In genomic region chrX:129656906-129657305, GRCm38 (mm10) we compare ENCODE assay signal across 11 mouse cellular contexts.
A peak's percentile ranks its signal among the peaks of the same experiment; 100 is the strongest.
DNase-seq lines count a peak whose midpoint lies in the region; ATAC-seq and TF ChIP-seq lines count a peak whose summit lies in the region.
"Had no signal": no experiment of that assay in that cellular context is flagged by ENCODE, and none has a peak within 500 bp of the region (broad histone marks: within the 10 kb centered on the region; RNA-seq: fewer than 3 reads in every experiment).

No protein-coding gene starts in this region.

- no peaks in the 10 kb centered on the region for H3K36me3 ChIP-seq in heart, embryonic 10.5 days
- H3K36me3 ChIP-seq in midbrain, embryonic 14.5 days (ENCODE audit: control insufficient read depth, insufficient read depth, low read length) = no peaks in the 10 kb centered on the region
- no peaks in the 10 kb centered on the region for H3K36me3 ChIP-seq in midbrain, embryonic 13.5 days
- H3K36me3 ChIP-seq in liver, postnatal 0 days (replicated peaks; ENCODE audit: insufficient read depth, low read length) = no peaks in the 10 kb centered on the region

- peak; percentile 13 to 18 for DNase-seq in heart, adult 18-20 months
- DNase-seq in heart, embryonic 10.5 days (ENCODE audit: low spot score) = no peak
- peak; percentile 3 for DNase-seq in midbrain, embryonic 14.5 days
- peak; percentile 58 to 86 for DNase-seq in cerebellum, adult 2 months
- DNase-seq in layer of hippocampus, adult 9-10 months (ENCODE audit: low spot score) = peak; percentile 12
- DNase-seq in liver, postnatal 0 days = no peak
- no peak for DNase-seq in thymus, postnatal 36 days
- DNase-seq: gastrocnemius, adult 2 months; thymus, postnatal 4 days had no signal

- no peak for TF ChIP-seq EP300 in liver, postnatal 0 days (IDR thresholded peaks at IDR 0.05; ENCODE audit: low read depth)

- H3K4me2 ChIP-seq in midbrain, embryonic 14.5 days (ENCODE audit: low read length) = no peak overlapping the region
- H3K4me2 ChIP-seq in midbrain, embryonic 13.5 days (replicated peaks) = no peak overlapping the region
- no peak overlapping the region for H3K4me2 ChIP-seq in liver, postnatal 0 days (ENCODE audit: low read depth, low read length)

- H3K9ac ChIP-seq in midbrain, embryonic 14.5 days (replicated peaks; ENCODE audit: low read length) = no peak overlapping the region
- H3K9ac ChIP-seq in midbrain, embryonic 13.5 days (replicated peaks) = no peak overlapping the region
- H3K9ac ChIP-seq in liver, postnatal 0 days (replicated peaks) = no peak overlapping the region

- H3K27me3 ChIP-seq in heart, embryonic 10.5 days (ENCODE audit: insufficient read depth, poor library complexity, severe bottlenecking) = no peaks in the 10 kb centered on the region
- H3K27me3 ChIP-seq in midbrain, embryonic 14.5 days (ENCODE audit: control insufficient read depth, insufficient read depth, low read length) = no peaks in the 10 kb centered on the region
- no peaks in the 10 kb centered on the region for H3K27me3 ChIP-seq in midbrain, embryonic 13.5 days
- H3K27me3 ChIP-seq in cerebellum, adult 2 months (ENCODE audit: control insufficient read depth, insufficient read depth, low read length) = no peaks in the 10 kb centered on the region
- H3K27me3 ChIP-seq in liver, postnatal 0 days (ENCODE audit: insufficient read depth, low read length) = no peaks in the 10 kb centered on the region

- H3K9me3 ChIP-seq in heart, embryonic 10.5 days = no peaks in the 10 kb centered on the region
- no peaks in the 10 kb centered on the region for H3K9me3 ChIP-seq in midbrain, embryonic 14.5 days (ENCODE audit: control insufficient read depth, low read length)
- no peaks in the 10 kb centered on the region for H3K9me3 ChIP-seq in midbrain, embryonic 13.5 days
- no peaks in the 10 kb centered on the region for H3K9me3 ChIP-seq in liver, postnatal 0 days (ENCODE audit: low read length)

- no peak overlapping the region for H3K27ac ChIP-seq in heart, embryonic 10.5 days
- no peak overlapping the region for H3K27ac ChIP-seq in midbrain, embryonic 14.5 days (replicated peaks; ENCODE audit: low read depth, low read length)
- no peak overlapping the region for H3K27ac ChIP-seq in midbrain, embryonic 13.5 days
- no peak overlapping the region for H3K27ac ChIP-seq in cerebellum, adult 2 months (ENCODE audit: insufficient read depth, low read length)
- H3K27ac ChIP-seq in liver, postnatal 0 days (ENCODE audit: low read depth) = no peak overlapping the region
- H3K27ac ChIP-seq: gastrocnemius, adult 2 months; macrophage had no signal

- no peak for ATAC-seq in midbrain, embryonic 14.5 days (ENCODE audit: low FRiP score, low TSS enrichment)
- ATAC-seq in midbrain, embryonic 13.5 days = no peak
- no peak for ATAC-seq in liver, postnatal 0 days

- H3K4me1 ChIP-seq in heart, embryonic 10.5 days = no peaks in the 10 kb centered on the region
- H3K4me1 ChIP-seq in midbrain, embryonic 14.5 days (ENCODE audit: control insufficient read depth, insufficient read depth, low read length) = no peaks in the 10 kb centered on the region
- no peaks in the 10 kb centered on the region for H3K4me1 ChIP-seq in midbrain, embryonic 13.5 days (replicated peaks)
- H3K4me1 ChIP-seq in cerebellum, adult 2 months (ENCODE audit: control insufficient read depth, insufficient read depth, low read length) = no peaks in the 10 kb centered on the region
- H3K4me1 ChIP-seq in liver, postnatal 0 days (ENCODE audit: insufficient read depth) = no peaks in the 10 kb centered on the region

- no peak for TF ChIP-seq POLR2A in cerebellum, adult 2 months (IDR thresholded peaks at IDR 0.05; ENCODE audit: borderline replicate concordance, insufficient read depth, low read length)

- no peak overlapping the region for H3K4me3 ChIP-seq in heart, embryonic 10.5 days
- H3K4me3 ChIP-seq in midbrain, embryonic 14.5 days (replicated peaks; ENCODE audit: low read depth, low read length) = no peak overlapping the region
- no peak overlapping the region for H3K4me3 ChIP-seq in midbrain, embryonic 13.5 days (replicated peaks)
- no peak overlapping the region for H3K4me3 ChIP-seq in cerebellum, adult 2 months (replicated peaks; ENCODE audit: insufficient read depth, low read depth, low read length)
- H3K4me3 ChIP-seq in liver, postnatal 0 days (ENCODE audit: low read depth, low read length) = no peak overlapping the region
- H3K4me3 ChIP-seq: gastrocnemius, adult 2 months had no signal

- TF ChIP-seq CTCF in cerebellum, adult 2 months (IDR thresholded peaks at IDR 0.05; ENCODE audit: borderline replicate concordance, insufficient read depth, low read depth, low read length) = no peak
- no peak for TF ChIP-seq CTCF in liver, postnatal 0 days (IDR thresholded peaks at IDR 0.05; ENCODE audit: low read depth)

Comparison
In these comparisons a context has a peak if more than half of its experiments do, and no peak if none do; other contexts are left out.
1. DNase-seq: peak in heart, adult 18-20 months (2 of 2), midbrain, embryonic 14.5 days (single experiment), cerebellum, adult 2 months (2 of 2) and layer of hippocampus, adult 9-10 months (single experiment); none in heart, embryonic 10.5 days (single experiment), liver, postnatal 0 days (single experiment) and thymus, postnatal 36 days (0 of 2).